Mouse (Mus musculus): ENCODE results near the gene Tmem35b. TPM values are rescaled to one million over a fixed set of nuclear protein-coding genes. Genes with fewer than 3 reads are reported as not detected.
A peak's percentile ranks its signal among the peaks of the same experiment; 100 is the strongest.

The Tmem35b gene
- polyA plus RNA-seq, 1 experiment from 2014 or later = 13.3 TPM

DNA sequence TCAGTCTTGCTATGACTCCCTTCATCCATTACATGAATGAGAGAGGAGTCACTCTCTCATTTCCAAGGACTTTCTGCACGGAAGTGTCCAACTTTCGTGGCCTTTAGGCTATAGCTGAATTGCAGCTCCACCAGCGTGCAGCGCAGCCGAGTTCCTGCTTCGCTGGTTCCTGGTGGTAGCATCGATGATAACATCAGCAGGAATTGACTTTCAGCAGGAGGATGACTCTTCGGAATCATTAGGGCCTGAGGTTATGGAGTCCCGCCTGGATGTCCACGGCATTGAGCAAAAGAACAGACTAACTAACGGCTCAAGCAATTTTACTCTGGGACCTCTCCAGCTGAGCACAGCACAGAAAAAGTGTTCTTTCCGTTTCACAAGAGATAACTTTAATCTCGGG, 26.5 kb downstream of the Tmem35b start:
- H3K9ac ChIP-seq (replicated peaks; ENCODE audit: low read length) = no peak overlapping the region
- H3K27ac ChIP-seq (replicated peaks; ENCODE audit: low read depth, low read length) = no peak overlapping the region
- no peak for ATAC-seq (replicated peaks; ENCODE audit: insufficient number of reproducible peaks, low FRiP score, low TSS enrichment, low read depth)
- no peaks in the 10 kb centered on the region for H3K36me3 ChIP-seq (replicated peaks; ENCODE audit: control insufficient read depth, insufficient read depth, low read depth, low read length)
- WGBS = 84% methylated on average over 13 of the region's 13 CpGs
- no peak overlapping the region for H3K4me3 ChIP-seq (ENCODE audit: low read depth, low read length)
- no peak for DNase-seq (ENCODE audit: low spot score)
- H3K4me2 ChIP-seq (ENCODE audit: low read depth, low read length) = no peak overlapping the region
- no peaks in the 10 kb centered on the region for H3K4me1 ChIP-seq (ENCODE audit: control insufficient read depth, insufficient read depth, low read length)
- no peaks in the 10 kb centered on the region for H3K9me3 ChIP-seq (replicated peaks; ENCODE audit: control insufficient read depth, low read length)
- no peaks in the 10 kb centered on the region for H3K27me3 ChIP-seq (ENCODE audit: control insufficient read depth, insufficient read depth, low read length)

DNA sequence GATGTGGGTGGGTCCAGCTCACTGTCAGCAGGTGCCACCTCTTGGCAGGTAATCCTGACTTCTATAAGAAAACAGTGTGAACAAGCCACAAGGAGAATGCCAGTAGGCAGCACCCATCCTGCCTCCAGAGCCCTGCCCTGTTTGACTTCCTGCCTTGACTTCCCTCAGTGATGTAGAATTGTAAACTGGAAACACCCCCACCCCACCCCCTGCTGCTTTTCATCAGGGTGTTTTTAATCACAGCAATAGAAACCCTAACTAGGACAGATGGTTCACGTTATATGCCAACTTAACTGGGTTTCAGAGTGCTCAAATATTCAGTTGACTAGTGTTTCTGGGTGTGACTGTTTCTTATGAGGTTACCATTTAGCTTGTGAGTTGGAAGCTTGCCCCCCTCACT, 29.9 kb downstream of the Tmem35b start:
- no peaks in the 10 kb centered on the region for H3K27me3 ChIP-seq (ENCODE audit: control insufficient read depth, insufficient read depth, low read length)
- H3K36me3 ChIP-seq (replicated peaks; ENCODE audit: control insufficient read depth, insufficient read depth, low read depth, low read length) = no peaks in the 10 kb centered on the region
- H3K4me3 ChIP-seq (ENCODE audit: low read depth, low read length) = no peak overlapping the region
- DNase-seq (ENCODE audit: low spot score) (no peak), ATAC-seq (replicated peaks; ENCODE audit: insufficient number of reproducible peaks, low FRiP score, low TSS enrichment, low read depth) (no peak)
- H3K9ac ChIP-seq (replicated peaks; ENCODE audit: low read length) = no peak overlapping the region
- no peak overlapping the region for H3K27ac ChIP-seq (replicated peaks; ENCODE audit: low read depth, low read length)
- WGBS = 48% methylated on average over 1 of the region's 1 CpGs
- no peak overlapping the region for H3K4me2 ChIP-seq (ENCODE audit: low read depth, low read length)
- no peaks in the 10 kb centered on the region for H3K9me3 ChIP-seq (replicated peaks; ENCODE audit: control insufficient read depth, low read length)
- no peaks in the 10 kb centered on the region for H3K4me1 ChIP-seq (ENCODE audit: control insufficient read depth, insufficient read depth, low read length)

- 62% methylated on average over 5 of the region's 5 CpGs for WGBS
- Histone ChIP-seq H3K9ac (replicated peaks; ENCODE audit: low read length) (no peak overlapping the region), H3K4me3 (ENCODE audit: low read depth, low read length) (no peak overlapping the region), H3K9me3 (replicated peaks; ENCODE audit: control insufficient read depth, low read length) (no peaks in the 10 kb centered on the region), H3K27ac (replicated peaks; ENCODE audit: low read depth, low read length) (no peak overlapping the region), H3K36me3 (replicated peaks; ENCODE audit: control insufficient read depth, insufficient read depth, low read depth, low read length) (no peaks in the 10 kb centered on the region), H3K27me3 (ENCODE audit: control insufficient read depth, insufficient read depth, low read length) (no peaks in the 10 kb centered on the region), H3K4me2 (ENCODE audit: low read depth, low read length) (no peak overlapping the region), H3K4me1 (ENCODE audit: control insufficient read depth, insufficient read depth, low read length) (no peaks in the 10 kb centered on the region)
- ATAC-seq (replicated peaks; ENCODE audit: insufficient number of reproducible peaks, low FRiP score, low TSS enrichment, low read depth) = no peak
- DNase-seq (ENCODE audit: low spot score) = no peak
Observed at GRCm38 (mm10) chr4:127155757-127156156, 32.3 kb downstream of the Tmem35b start.

- Histone ChIP-seq H3K9me3 (replicated peaks; ENCODE audit: control insufficient read depth, low read length) (no peaks in the 10 kb centered on the region), H3K27me3 (ENCODE audit: control insufficient read depth, insufficient read depth, low read length) (no peaks in the 10 kb centered on the region), H3K4me2 (ENCODE audit: low read depth, low read length) (no peak overlapping the region), H3K27ac (replicated peaks; ENCODE audit: low read depth, low read length) (no peak overlapping the region), H3K4me1 (ENCODE audit: control insufficient read depth, insufficient read depth, low read length) (no peaks in the 10 kb centered on the region), H3K36me3 (replicated peaks; ENCODE audit: control insufficient read depth, insufficient read depth, low read depth, low read length) (no peaks in the 10 kb centered on the region), H3K9ac (replicated peaks; ENCODE audit: low read length) (no peak overlapping the region), H3K4me3 (ENCODE audit: low read depth, low read length) (no peak overlapping the region)
- WGBS = 79% methylated on average over 4 of the region's 4 CpGs
- DNase-seq (ENCODE audit: low spot score) (no peak), ATAC-seq (replicated peaks; ENCODE audit: insufficient number of reproducible peaks, low FRiP score, low TSS enrichment, low read depth) (no peak)
Observed at GRCm38 (mm10) chr4:127157746-127158145, 34.3 kb downstream of the Tmem35b start.

- Histone ChIP-seq H3K9me3 (replicated peaks; ENCODE audit: control insufficient read depth, low read length) (no peaks in the 10 kb centered on the region), H3K36me3 (replicated peaks; ENCODE audit: control insufficient read depth, insufficient read depth, low read depth, low read length) (no peaks in the 10 kb centered on the region), H3K4me1 (ENCODE audit: control insufficient read depth, insufficient read depth, low read length) (peaks cover 4% of the 10 kb centered on the region; the same call in 1 of the 2 replicates), H3K9ac (replicated peaks; ENCODE audit: low read length) (no peak overlapping the region), H3K4me3 (ENCODE audit: low read depth, low read length) (no peak overlapping the region), H3K27ac (replicated peaks; ENCODE audit: low read depth, low read length) (no peak overlapping the region), H3K4me2 (ENCODE audit: low read depth, low read length) (no peak overlapping the region), H3K27me3 (ENCODE audit: control insufficient read depth, insufficient read depth, low read length) (peaks cover 16% of the 10 kb centered on the region)
- ATAC-seq (replicated peaks; ENCODE audit: insufficient number of reproducible peaks, low FRiP score, low TSS enrichment, low read depth) (no peak), DNase-seq (ENCODE audit: low spot score) (no peak)
- 61% methylated on average over 8 of the region's 8 CpGs for WGBS
Observed at GRCm38 (mm10) chr4:127163926-127164325, 40.4 kb downstream of the Tmem35b start.

DNA sequence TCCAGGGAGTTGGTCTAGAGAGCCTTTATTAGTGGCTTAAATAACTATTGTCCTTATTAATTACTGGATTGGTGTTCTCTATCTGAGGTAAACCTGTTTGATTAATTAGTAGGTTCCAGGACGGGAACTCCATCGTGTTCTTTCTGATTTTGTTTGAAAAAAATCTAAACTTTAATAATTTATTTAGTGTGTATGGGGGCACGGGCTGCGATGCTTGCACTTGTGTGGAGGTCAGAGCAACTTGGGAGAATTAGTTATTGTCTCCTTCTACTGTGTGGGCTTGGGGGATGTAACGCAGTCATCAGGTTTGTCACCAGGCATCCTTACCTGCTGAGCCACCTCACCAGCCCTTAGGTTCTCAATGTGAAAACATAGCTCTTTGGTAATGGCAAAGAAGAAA, 43.6 kb downstream of the Tmem35b start:
- H3K9me3 ChIP-seq (replicated peaks; ENCODE audit: control insufficient read depth, low read length) = no peaks in the 10 kb centered on the region
- WGBS = 75% methylated on average over 5 of the region's 5 CpGs
- H3K4me1 ChIP-seq (ENCODE audit: control insufficient read depth, insufficient read depth, low read length) = peaks cover 9% of the 10 kb centered on the region
- H3K36me3 ChIP-seq (replicated peaks; ENCODE audit: control insufficient read depth, insufficient read depth, low read depth, low read length) = no peaks in the 10 kb centered on the region
- ATAC-seq (replicated peaks; ENCODE audit: insufficient number of reproducible peaks, low FRiP score, low TSS enrichment, low read depth) (no peak), DNase-seq (ENCODE audit: low spot score) (no peak)
- no peak overlapping the region for H3K9ac ChIP-seq (replicated peaks; ENCODE audit: low read length)
- no peak overlapping the region for H3K4me3 ChIP-seq (ENCODE audit: low read depth, low read length)
- no peak overlapping the region for H3K4me2 ChIP-seq (ENCODE audit: low read depth, low read length)
- H3K27ac ChIP-seq (replicated peaks; ENCODE audit: low read depth, low read length) = no peak overlapping the region
- H3K27me3 ChIP-seq (ENCODE audit: control insufficient read depth, insufficient read depth, low read length) = peaks cover 41% of the 10 kb centered on the region

DNA sequence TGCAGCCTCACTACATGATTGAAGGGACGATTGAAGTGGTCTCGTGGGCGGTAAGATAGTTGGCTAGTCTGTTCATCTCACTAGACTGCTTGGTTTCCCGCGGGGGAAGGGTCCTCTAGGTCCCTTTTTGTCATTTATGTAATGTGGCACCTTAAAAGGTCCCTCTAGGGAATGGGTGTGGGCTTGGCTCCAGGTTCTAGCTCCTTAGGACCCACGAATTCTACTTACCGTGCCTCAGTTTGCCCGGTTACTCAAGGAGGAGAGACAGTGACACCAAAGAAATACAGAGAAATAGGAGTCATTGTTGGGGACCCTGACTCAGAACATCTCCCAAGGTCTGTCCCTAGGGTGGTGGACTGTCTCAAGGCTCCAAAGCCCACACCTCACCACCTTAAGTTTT, 44.2 kb downstream of the Tmem35b start:
- no peak overlapping the region for H3K9ac ChIP-seq (replicated peaks; ENCODE audit: low read length)
- peaks cover 9% of the 10 kb centered on the region for H3K4me1 ChIP-seq (ENCODE audit: control insufficient read depth, insufficient read depth, low read length)
- ATAC-seq (replicated peaks; ENCODE audit: insufficient number of reproducible peaks, low FRiP score, low TSS enrichment, low read depth) (no peak), DNase-seq (ENCODE audit: low spot score) (no peak)
- H3K27me3 ChIP-seq (ENCODE audit: control insufficient read depth, insufficient read depth, low read length) = peaks cover 41% of the 10 kb centered on the region
- H3K4me2 ChIP-seq (ENCODE audit: low read depth, low read length) = no peak overlapping the region
- no peaks in the 10 kb centered on the region for H3K36me3 ChIP-seq (replicated peaks; ENCODE audit: control insufficient read depth, insufficient read depth, low read depth, low read length)
- no peaks in the 10 kb centered on the region for H3K9me3 ChIP-seq (replicated peaks; ENCODE audit: control insufficient read depth, low read length)
- H3K4me3 ChIP-seq (ENCODE audit: low read depth, low read length) = peak overlapping the region; percentile 53; the same call in 1 of the 2 replicates
- WGBS = 15% methylated on average over 8 of the region's 8 CpGs
- H3K27ac ChIP-seq (replicated peaks; ENCODE audit: low read depth, low read length) = no peak overlapping the region

DNA sequence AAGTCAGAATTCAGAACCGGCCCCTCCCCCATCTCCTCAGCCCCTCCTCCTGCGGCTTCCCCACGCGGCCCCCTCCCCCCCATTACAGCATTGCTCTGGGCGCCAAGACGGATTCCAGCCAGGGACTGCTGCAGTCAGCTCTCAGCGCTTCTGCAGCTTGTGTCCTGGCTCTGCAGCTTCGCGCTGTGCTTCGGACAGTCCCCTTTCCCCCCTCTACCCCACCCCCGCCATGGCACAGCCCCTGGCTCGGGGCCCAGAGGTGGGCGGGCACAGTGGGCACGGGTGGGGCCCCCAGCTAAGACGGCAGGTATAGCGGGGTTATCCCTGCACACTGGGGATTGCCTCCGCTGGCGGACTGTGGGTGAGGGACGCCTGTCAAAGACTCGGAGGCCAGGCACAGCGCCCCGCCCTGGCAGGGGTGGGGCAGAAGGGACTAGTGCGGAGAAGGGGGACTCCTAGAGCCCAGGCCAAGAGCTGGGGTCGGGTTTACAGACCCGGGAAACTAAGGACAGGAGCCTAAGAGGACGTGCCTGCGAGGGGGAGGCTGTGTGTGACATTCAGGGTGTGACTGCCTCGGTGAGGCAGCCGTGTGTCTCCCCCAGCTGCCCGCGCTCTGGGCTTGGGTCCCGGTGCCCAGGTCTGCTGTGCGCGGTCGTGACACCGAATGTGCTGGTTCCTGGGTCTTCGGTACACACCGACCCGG, 44.9 kb downstream of the Tmem35b start:
- under 1% methylated on average over 39 of the region's 39 CpGs for WGBS
- Histone ChIP-seq H3K4me2 (ENCODE audit: low read depth, low read length) (peak overlapping the region; percentile 97), H3K27ac (replicated peaks; ENCODE audit: low read depth, low read length) (no peak overlapping the region), H3K9me3 (replicated peaks; ENCODE audit: control insufficient read depth, low read length) (no peaks in the 10 kb centered on the region), H3K27me3 (ENCODE audit: control insufficient read depth, insufficient read depth, low read length) (peaks cover 41% of the 10 kb centered on the region), H3K36me3 (replicated peaks; ENCODE audit: control insufficient read depth, insufficient read depth, low read depth, low read length) (no peaks in the 10 kb centered on the region), H3K9ac (replicated peaks; ENCODE audit: low read length) (peak overlapping the region; percentile 56), H3K4me1 (ENCODE audit: control insufficient read depth, insufficient read depth, low read length) (peaks cover 9% of the 10 kb centered on the region), H3K4me3 (ENCODE audit: low read depth, low read length) (peak overlapping the region; percentile 53)
- DNase-seq (ENCODE audit: low spot score) (peak; percentile 55), ATAC-seq (replicated peaks; ENCODE audit: insufficient number of reproducible peaks, low FRiP score, low TSS enrichment, low read depth) (peak; percentile 70)
